Mouse (Mus musculus) layer of hippocampus, adult 2 months (tissue): Measurements from ENCODE around the gene Rasa4. TPM values are rescaled to one million over a fixed set of nuclear protein-coding genes. Genes with fewer than 3 reads are reported as not detected.
A peak's percentile ranks its signal among the peaks of the same experiment; 100 is the strongest.
"Not testable (repeated sequence)": the region's sequence is repeated elsewhere in the genome, so short reads cannot be mapped to it uniquely, and the experiment has no call there.

Source experiments
- DNase-seq, 2 experiments: peaks; one replicate each; pipeline ENCODE4 v3.0.0; 2022; ENCODE audit warnings: low spot score in 2 of 2
- H3K27ac ChIP-seq: fragments of 200-600 bp; 2 replicates; pipeline ENCODE4 v1.8.1; 2022
- H3K4me3 ChIP-seq: fragments of 200-600 bp; 2 replicates; pipeline ENCODE4 v1.8.1; 2022; ENCODE audit warnings: mild to moderate bottlenecking
- CTCF ChIP-seq: fragments of 200-600 bp; conservative IDR thresholded peaks from 2 replicates; pipeline ENCODE4 v1.8.1; 2022; ENCODE audit warnings: antibody characterized with exemption, mild to moderate bottlenecking, moderate library complexity
- total RNA-seq, 2 experiments: library from RNA; stranded (reverse); gene quantifications; 2 replicates each; pipeline ENCODE4 v1.2.3; 2021

Rasa4 gene
- total RNA-seq, 2 experiments from 2014 or later, result 2.9 to 4.2 TPM

GRCm38 (mm10) chr5:136051231-136052085 lies 32.3 kb upstream of the Rasa4 start:
- DNase-seq, result peak in 1 of 2 experiments; percentile 31
- TF ChIP-seq CTCF, result no peak
- no peak overlapping the region for H3K4me3 ChIP-seq
- no peak overlapping the region for H3K27ac ChIP-seq

GRCm38 (mm10) chr5:136052861-136053655 lies 30.7 kb upstream of the Rasa4 start:
- Histone ChIP-seq H3K4me3 (no peak overlapping the region), H3K27ac (no peak overlapping the region)
- TF ChIP-seq CTCF, result no peak
- no peak for DNase-seq

- TF ChIP-seq CTCF, result no peak
- H3K4me3 ChIP-seq, result no peak within 1 kb of the TSS
- no peak for DNase-seq
- H3K27ac ChIP-seq, result no peak within 1 kb of the TSS
Measured at GRCm38 (mm10) chr5:136054301-136055077, 29.2 kb upstream of the Rasa4 start, which contains the start of gene Upk3bl. Gene Upk3bl, plus strand, starts transcription at chr5:136054492.

GRCm38 (mm10) chr5:136056062-136056461 lies 27.7 kb upstream of the Rasa4 start:
- no peak for DNase-seq
- TF ChIP-seq CTCF, result peak; percentile 24; the same call in 1 of the 2 replicates
- H3K27ac ChIP-seq, result no peak overlapping the region
- no peak overlapping the region for H3K4me3 ChIP-seq

- H3K4me3 ChIP-seq, result no peak overlapping the region
- no peak overlapping the region for H3K27ac ChIP-seq
- no peak for TF ChIP-seq CTCF
- DNase-seq, result no peak
Measured at GRCm38 (mm10) chr5:136057085-136057484, 26.6 kb upstream of the Rasa4 start.

GRCm38 (mm10) chr5:136061567-136061966 lies 22.1 kb upstream of the Rasa4 start:
- peak; percentile 52 to 83 for DNase-seq
- TF ChIP-seq CTCF, result peak; percentile 98
- H3K4me3 ChIP-seq, result no peak overlapping the region
- no peak overlapping the region for H3K27ac ChIP-seq

- no peak for TF ChIP-seq CTCF
- no peak overlapping the region for H3K4me3 ChIP-seq
- no peak overlapping the region for H3K27ac ChIP-seq
- no peak for DNase-seq
Measured at GRCm38 (mm10) chr5:136063920-136064319, 19.8 kb upstream of the Rasa4 start.

- not testable (repeated sequence) for H3K4me3 ChIP-seq, H3K27ac ChIP-seq, DNase-seq
Measured at GRCm38 (mm10) chr5:136066404-136067148, 17.1 kb upstream of the Rasa4 start.

- Histone ChIP-seq H3K27ac (no peak overlapping the region), H3K4me3 (no peak overlapping the region)
- TF ChIP-seq CTCF, result no peak
- DNase-seq, result no peak
Measured at GRCm38 (mm10) chr5:136069411-136069810, 14.3 kb upstream of the Rasa4 start.

GRCm38 (mm10) chr5:136073051-136073450 lies 10.7 kb upstream of the Rasa4 start:
- no peak for TF ChIP-seq CTCF
- no peak for DNase-seq
- H3K27ac ChIP-seq, result no peak overlapping the region
- no peak overlapping the region for H3K4me3 ChIP-seq

GRCm38 (mm10) chr5:136073526-136073925 lies 10.2 kb upstream of the Rasa4 start:
- no peak for TF ChIP-seq CTCF

GRCm38 (mm10) chr5:136075076-136075475 lies 8.6 kb upstream of the Rasa4 start:
- Histone ChIP-seq H3K4me3 (no peak overlapping the region), H3K27ac (no peak overlapping the region)
- no peak for TF ChIP-seq CTCF
- DNase-seq, result no peak

More at GRCm38 (mm10) chr5:136073526-136073925, 10.2 kb upstream of the Rasa4 start:
- Histone ChIP-seq H3K4me3 (no peak overlapping the region), H3K27ac (no peak overlapping the region)
- no peak for DNase-seq
